Mouse (Mus musculus) thymus, adult 2 months (tissue): ENCODE data around the gene Khk. TPM values are rescaled to one million over a fixed set of nuclear protein-coding genes. Genes with fewer than 3 reads are reported as not detected.

ENCODE experiments used
- DNase-seq: peaks from one replicate; pipeline ENCODE4 v3.0.0; 2021
- H3K27ac ChIP-seq: fragments of 200-500 bp; 2 replicates; pipeline ENCODE4 v1.5.1; 2012; ENCODE audit warnings: low read length, control low read depth; ENCODE audit not compliant: control insufficient read depth, insufficient read depth
- H3K27me3 ChIP-seq: fragments of 200-500 bp; 2 replicates; pipeline ENCODE4 v1.6.1; 2012; ENCODE audit warnings: mild to moderate bottlenecking, low read length, moderate library complexity, mixed read lengths; ENCODE audit not compliant: control insufficient read depth, insufficient read depth
- H3K36me3 ChIP-seq: fragments of 200-500 bp; 2 replicates; pipeline ENCODE4 v1.6.1; 2012; ENCODE audit warnings: mild to moderate bottlenecking, low read length, moderate library complexity; ENCODE audit not compliant: control insufficient read depth, insufficient read depth
- H3K4me1 ChIP-seq: fragments of 200-500 bp; replicated peaks from 2 replicates; pipeline ENCODE4 v1.6.1; 2012; ENCODE audit warnings: low read length; ENCODE audit not compliant: control insufficient read depth, insufficient read depth
- H3K4me3 ChIP-seq: fragments of 200-500 bp; 2 replicates; pipeline ENCODE4 v1.5.1; 2012; ENCODE audit warnings: mild to moderate bottlenecking, low read length, control low read depth, moderate library complexity; ENCODE audit not compliant: control insufficient read depth, insufficient read depth
- CTCF ChIP-seq: fragments of 200-500 bp; IDR thresholded peaks from 2 replicates; pipeline ENCODE4 v1.5.1; 2012; ENCODE audit warnings: mild to moderate bottlenecking, control low read depth, low read length, moderate library complexity, borderline replicate concordance; ENCODE audit not compliant: control insufficient read depth, poor library complexity, insufficient read depth; ENCODE audit errors: extremely low read depth
- POLR2A ChIP-seq: fragments of 200-500 bp; IDR thresholded peaks from 2 replicates; pipeline ENCODE4 v1.6.1; 2012; ENCODE audit warnings: mild to moderate bottlenecking, low read length, control low read depth, moderate library complexity; ENCODE audit not compliant: control insufficient read depth, poor library complexity, insufficient read depth; ENCODE audit errors: extremely low read depth
- WGBS: fragments of 180-500 bp; shearing (Covaris S2); methylation state at CpG from one replicate; pipeline ENCODE4 v1.1.7; 2018; 5-methylcytosine and 5-hydroxymethylcytosine counted together
- polyA plus RNA-seq: library from polyadenylated mRNA; depleted of rRNA; stranded (reverse); fragments of >200 nt; gene quantifications from 2 replicates; pipeline ENCODE4 v1.2.3, GENCODE M21; 2012

The Khk gene
- polyA plus RNA-seq, 1 experiment = 32.0 TPM

DNA sequence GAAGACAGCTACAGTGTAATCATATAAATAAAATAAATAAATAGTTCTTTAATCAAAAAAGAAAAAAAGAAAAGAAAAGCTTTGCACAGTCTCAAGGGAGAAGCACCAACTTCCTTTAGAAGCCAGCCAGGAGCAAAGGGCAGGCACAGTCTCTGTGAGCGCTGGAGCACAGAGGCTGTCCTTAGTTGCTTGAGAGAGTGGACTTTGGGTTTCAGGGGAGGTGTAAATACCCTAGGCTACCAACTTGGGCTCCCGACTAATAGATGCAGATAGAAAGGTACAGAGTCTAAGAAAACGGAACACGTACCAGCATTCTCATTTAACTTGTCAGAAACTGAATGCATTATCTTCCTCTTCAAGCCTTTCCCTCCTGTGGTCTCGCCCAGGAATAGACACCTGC, 27.4 kb downstream of the Khk start:
- H3K27me3 ChIP-seq = peaks cover 5% of the 10 kb centered on the region; the same call in 1 of the 2 replicates
- 66% methylated on average over 5 of the region's 5 CpGs for WGBS
- peaks cover 15% of the 10 kb centered on the region for H3K4me1 ChIP-seq
- DNase-seq = no peak
- no peak for TF ChIP-seq POLR2A
- no peak for TF ChIP-seq CTCF
- no peak overlapping the region for H3K4me3 ChIP-seq
- peaks cover 2% of the 10 kb centered on the region; the same call in 1 of the 2 replicates for H3K36me3 ChIP-seq
- no peak overlapping the region for H3K27ac ChIP-seq

GRCm38 (mm10) chr5:30949654-30950326, 28.6 kb downstream of the Khk start:
- Histone ChIP-seq H3K36me3 (peaks cover 14% of the 10 kb centered on the region), H3K27ac (no peak overlapping the region), H3K27me3 (peaks cover 5% of the 10 kb centered on the region; the same call in 1 of the 2 replicates), H3K4me3 (peak overlapping the region; percentile 76), H3K4me1 (peaks cover 15% of the 10 kb centered on the region)
- under 1% methylated on average over 31 of the region's 31 CpGs for WGBS
- TF ChIP-seq POLR2A = peak; percentile 43; the same call in 1 of the 2 replicates
- no peak for TF ChIP-seq CTCF
- peak; percentile 95 for DNase-seq

GRCm38 (mm10) chr5:30950451-30950850, 29.2 kb downstream of the Khk start:
- Histone ChIP-seq H3K4me3 (peak overlapping the region; percentile 76), H3K36me3 (peaks cover 21% of the 10 kb centered on the region), H3K27me3 (no peaks in the 10 kb centered on the region; the same call in 1 of the 2 replicates), H3K4me1 (peaks cover 12% of the 10 kb centered on the region), H3K27ac (no peak overlapping the region)
- no peak for TF ChIP-seq CTCF
- 92% methylated on average over 4 of the region's 4 CpGs for WGBS
- no peak for DNase-seq

DNA sequence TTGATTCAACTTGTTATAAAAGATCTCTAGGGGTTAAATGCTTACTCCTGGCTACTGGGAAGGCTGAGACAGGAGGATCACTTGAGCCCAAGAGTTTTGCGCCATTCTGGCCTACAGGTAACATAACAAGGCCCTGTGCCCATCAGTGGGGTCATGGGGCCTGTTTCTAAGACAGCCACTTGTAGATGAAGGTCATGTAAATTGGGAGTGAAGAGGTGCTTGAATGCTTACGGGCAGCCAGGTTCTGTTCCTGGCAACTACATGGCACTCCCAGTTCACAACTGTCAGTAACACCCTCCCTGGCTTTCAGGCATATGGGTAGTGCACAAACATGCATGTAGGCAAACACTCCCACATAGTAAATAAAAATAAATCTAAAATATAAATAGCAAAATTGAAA, 29.7 kb downstream of the Khk start:
- 100% methylated on average over 2 of the region's 2 CpGs for WGBS
- Histone ChIP-seq H3K27me3 (no peaks in the 10 kb centered on the region), H3K4me1 (peaks cover 12% of the 10 kb centered on the region), H3K27ac (no peak overlapping the region), H3K36me3 (peaks cover 25% of the 10 kb centered on the region), H3K4me3 (no peak overlapping the region)
- DNase-seq = no peak
- TF ChIP-seq CTCF = no peak
- TF ChIP-seq POLR2A = no peak

- peaks cover 12% of the 10 kb centered on the region for H3K4me1 ChIP-seq
- no peaks in the 10 kb centered on the region for H3K27me3 ChIP-seq
- H3K4me3 ChIP-seq = no peak overlapping the region
- TF ChIP-seq POLR2A = no peak
- no peak for TF ChIP-seq CTCF
- no peak overlapping the region for H3K27ac ChIP-seq
- peaks cover 25% of the 10 kb centered on the region for H3K36me3 ChIP-seq
- 94% methylated on average over 6 of the region's 6 CpGs for WGBS
- no peak for DNase-seq
These were observed 30.5 kb downstream of the Khk start for GRCm38 (mm10) chr5:30951706-30952105.

DNA sequence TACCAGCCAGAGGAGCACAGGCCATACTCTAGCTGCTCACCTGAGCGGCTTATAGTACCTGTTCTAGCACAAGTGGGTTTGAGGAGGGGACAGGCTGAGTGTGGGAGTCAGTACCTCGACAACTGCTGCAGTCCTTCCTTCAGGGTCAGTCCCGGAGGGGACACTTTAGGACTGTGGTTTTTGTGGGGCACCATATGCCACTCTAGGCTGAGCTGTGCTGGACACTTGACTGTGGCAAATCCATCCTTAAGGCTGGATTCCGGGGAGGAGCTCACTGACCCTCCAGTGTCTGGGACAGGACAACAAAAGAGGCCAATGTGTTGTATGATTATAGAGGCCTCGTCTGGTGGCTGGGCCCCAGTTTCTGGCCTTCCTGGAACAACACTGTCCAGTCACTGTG, 31.3 kb downstream of the Khk start:
- no peak overlapping the region for H3K27ac ChIP-seq
- H3K4me3 ChIP-seq = no peak overlapping the region
- H3K4me1 ChIP-seq = peaks cover 12% of the 10 kb centered on the region
- TF ChIP-seq CTCF = no peak
- TF ChIP-seq POLR2A = no peak
- no peaks in the 10 kb centered on the region for H3K27me3 ChIP-seq
- 95% methylated on average over 5 of the region's 5 CpGs for WGBS
- peaks cover 26% of the 10 kb centered on the region for H3K36me3 ChIP-seq
- DNase-seq = no peak

- Histone ChIP-seq H3K27me3 (no peaks in the 10 kb centered on the region), H3K36me3 (peaks cover 38% of the 10 kb centered on the region), H3K4me1 (peaks cover 25% of the 10 kb centered on the region), H3K4me3 (no peak overlapping the region), H3K27ac (no peak overlapping the region)
- DNase-seq = no peak
- no peak for TF ChIP-seq CTCF
- no peak for TF ChIP-seq POLR2A
- WGBS = over 99% methylated on average over 6 of the region's 6 CpGs
These were observed 32.8 kb downstream of the Khk start for GRCm38 (mm10) chr5:30954065-30954464.
